Mouse (Mus musculus): Measurements from ENCODE around the gene Ankrd33.

Ankrd33 gene

DNA sequence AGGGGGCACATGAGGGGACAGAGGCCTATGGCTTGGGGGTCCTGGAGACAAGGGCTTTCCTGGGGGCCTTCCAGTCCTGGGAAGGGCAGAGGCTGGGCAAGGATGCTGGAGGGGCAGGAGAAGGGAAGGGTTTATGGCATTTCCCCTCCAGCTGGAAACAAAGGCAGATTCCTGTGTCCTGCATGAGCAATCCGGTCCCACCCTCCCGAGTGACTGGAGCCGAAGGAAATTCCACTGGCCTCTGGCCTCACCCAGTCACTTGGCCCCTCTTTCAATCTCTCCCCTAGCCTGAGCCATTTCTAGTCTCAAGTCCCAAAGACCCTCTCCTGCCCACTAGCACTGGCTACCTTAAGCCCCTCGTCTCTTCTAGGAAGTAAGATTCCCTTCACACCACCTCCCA is 7.6 kb downstream of the Ankrd33 start:
- DNase-seq (ENCODE audit: extremely low spot score), result no peak

- no peak for DNase-seq (ENCODE audit: extremely low spot score)
Measured at GRCm38 (mm10) chr15:101125561-101125960, 10.0 kb downstream of the Ankrd33 start.

- no peak for DNase-seq (ENCODE audit: extremely low spot score)
Measured at GRCm38 (mm10) chr15:101126876-101127544, 11.5 kb downstream of the Ankrd33 start.

DNA sequence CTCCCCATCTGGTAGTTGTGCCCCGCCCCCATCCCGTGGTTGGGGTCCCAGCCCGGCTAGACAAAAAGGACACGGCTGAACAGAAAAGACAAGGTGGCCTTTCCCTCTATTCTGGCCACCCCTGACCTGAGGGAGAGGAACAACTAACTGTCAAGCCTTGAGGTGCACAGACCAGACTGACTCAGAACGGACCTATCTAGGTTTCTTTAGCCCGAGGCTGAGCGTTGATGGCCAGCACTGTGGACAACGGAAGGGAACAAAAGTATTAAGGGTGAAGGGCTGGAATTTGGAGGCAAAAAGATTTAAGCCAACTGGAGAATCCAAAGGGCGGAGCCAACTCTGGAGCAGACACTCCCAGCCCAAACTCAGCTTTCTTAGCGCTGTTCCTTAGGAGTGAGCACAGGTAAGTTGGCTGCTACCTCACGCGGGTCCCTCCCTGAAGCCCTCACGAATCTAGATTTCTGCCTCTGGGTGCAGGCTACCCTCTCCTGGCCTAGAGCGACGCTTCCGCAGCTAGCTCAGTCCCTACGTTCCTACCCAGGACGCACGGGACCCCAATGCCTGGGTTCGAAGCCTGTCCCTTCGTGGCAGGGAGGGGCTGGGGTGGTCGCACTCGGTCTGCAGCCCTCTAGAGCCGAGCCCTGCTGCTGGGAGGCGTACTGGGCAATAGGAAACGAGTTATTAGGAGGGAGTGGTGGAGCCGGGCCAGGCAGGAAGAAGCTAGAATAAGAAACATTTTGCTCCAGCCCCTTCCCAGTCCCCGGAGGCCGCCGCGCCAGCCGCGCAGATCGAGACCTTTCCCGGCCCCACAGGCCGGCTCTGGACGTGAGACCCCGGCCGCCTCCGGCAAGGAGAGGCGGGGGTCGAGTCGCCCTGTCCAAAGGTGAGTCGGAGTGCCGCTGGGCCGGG is 12.9 kb downstream of the Ankrd33 start, which contains the start of gene Acvrl1:
TSS of gene Acvrl1 (plus strand) at position 342 of the 909 bp plus-strand sequence.
- DNase-seq (ENCODE audit: extremely low spot score), result no peak

GRCm38 (mm10) chr15:101129412-101129811 is 13.9 kb downstream of the Ankrd33 start:
- DNase-seq (ENCODE audit: extremely low spot score), result no peak

- no peak for DNase-seq (ENCODE audit: extremely low spot score)
Measured at GRCm38 (mm10) chr15:101131498-101131897, 15.9 kb downstream of the Ankrd33 start.

DNA sequence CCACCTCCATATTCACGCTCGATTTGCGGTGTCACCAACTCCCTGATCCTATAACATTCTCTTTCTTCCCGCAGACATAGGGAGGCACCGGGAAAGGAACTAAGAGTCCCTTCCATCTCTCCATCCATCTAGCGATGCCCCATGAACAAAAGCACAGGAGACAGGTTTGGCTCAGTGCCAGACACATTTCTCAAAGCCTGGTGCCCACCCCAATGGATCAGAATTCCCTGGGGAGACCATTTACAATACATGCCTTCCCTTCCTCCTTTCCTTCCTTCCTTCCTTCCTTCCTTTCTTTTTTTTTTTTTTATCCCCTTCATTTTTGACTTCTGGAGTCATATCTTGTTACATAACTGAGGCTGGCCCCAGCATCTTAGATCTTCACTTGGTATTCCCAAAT is 16.5 kb downstream of the Ankrd33 start:
- no peak for DNase-seq (ENCODE audit: extremely low spot score)

GRCm38 (mm10) chr15:101132761-101133160 is 17.2 kb downstream of the Ankrd33 start:
- DNase-seq (ENCODE audit: extremely low spot score), result no peak

DNA sequence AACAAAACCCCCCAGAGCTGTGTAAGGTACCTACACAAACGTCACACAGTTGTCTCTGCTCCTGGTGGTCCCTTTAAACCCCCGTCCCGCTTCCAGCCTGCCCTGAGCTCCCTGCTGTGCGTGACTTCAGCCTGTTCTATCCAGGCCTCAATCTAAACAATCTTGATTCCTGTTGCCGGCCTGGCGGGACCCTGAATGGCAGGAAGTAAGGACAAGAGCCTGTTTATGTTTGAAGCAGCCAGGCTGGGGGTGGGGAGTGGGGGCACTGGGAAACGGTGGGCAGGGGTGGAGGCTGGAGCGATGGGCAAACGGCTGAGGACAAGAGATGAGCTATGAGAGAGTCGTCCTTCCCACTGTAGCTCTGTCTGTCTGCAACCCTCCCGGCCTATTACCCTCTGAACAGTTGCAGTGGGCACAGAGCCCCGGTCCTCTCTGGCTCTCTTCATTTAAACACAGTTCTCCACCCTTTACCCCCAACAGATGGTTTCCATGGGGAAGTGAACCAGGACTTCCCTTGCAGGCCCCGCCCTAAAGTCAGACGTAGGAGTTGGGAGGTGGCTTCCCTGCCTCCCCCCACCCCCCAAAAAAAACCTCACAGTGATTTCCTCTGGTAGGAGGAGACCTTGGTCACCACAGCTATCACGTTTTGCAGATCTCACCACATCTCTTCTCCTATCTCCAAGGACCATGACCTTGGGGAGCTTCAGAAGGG is 18.6 kb downstream of the Ankrd33 start:
- peak; percentile 52 for DNase-seq (ENCODE audit: extremely low spot score)

GRCm38 (mm10) chr15:101135405-101135804 is 19.9 kb downstream of the Ankrd33 start:
- DNase-seq (ENCODE audit: extremely low spot score), result no peak

GRCm38 (mm10) chr15:101137455-101137854 is 21.9 kb downstream of the Ankrd33 start:
- DNase-seq (ENCODE audit: extremely low spot score), result no peak

DNA sequence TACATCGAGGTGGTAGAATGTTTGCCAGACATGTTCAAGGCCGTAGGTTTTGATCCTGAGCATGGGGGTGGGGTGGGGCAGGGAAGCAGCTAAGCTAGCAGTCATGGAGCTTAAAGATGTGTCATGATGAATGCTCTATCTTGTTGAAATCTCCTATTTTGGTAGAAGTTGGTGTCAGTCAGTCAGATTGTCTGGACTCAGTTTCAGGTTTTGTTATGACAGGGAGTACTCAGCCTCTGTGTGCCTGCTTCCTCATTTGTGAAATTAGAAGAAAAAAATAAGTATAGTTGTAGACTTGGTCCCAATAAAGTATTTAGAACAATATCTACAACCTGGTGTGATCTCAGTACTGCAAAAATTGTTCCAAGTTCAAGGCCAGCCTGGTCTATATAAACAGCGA is 23.1 kb downstream of the Ankrd33 start:
- DNase-seq (ENCODE audit: extremely low spot score), result no peak

DNA sequence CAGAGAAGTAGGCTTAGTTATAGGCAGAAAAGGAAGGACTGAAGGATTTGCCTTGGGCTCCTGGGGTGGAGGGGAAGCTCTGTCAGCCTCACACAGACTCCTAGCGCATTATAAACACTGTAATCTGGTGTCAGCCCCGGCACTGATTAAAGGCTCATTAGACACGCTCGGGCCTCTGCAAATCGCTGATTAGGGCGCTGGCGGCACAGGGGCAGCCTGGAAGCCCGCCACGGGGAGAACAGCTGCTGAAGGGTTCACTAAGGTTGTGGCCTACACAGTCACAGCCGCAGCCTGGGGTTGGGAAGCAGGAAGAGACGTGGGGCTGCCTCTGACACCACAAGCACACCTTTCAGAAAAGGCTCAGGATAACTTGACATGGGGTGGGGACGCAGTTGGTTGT is 24.3 kb downstream of the Ankrd33 start:
- no peak for DNase-seq (ENCODE audit: extremely low spot score)

GRCm38 (mm10) chr15:101140587-101140986 is 25.0 kb downstream of the Ankrd33 start:
- no peak for DNase-seq (ENCODE audit: extremely low spot score)

GRCm38 (mm10) chr15:101141061-101141541 is 25.5 kb downstream of the Ankrd33 start:
- DNase-seq (ENCODE audit: extremely low spot score), result peak; percentile 78

GRCm38 (mm10) chr15:101142672-101143071 is 27.1 kb downstream of the Ankrd33 start:
- no peak for DNase-seq (ENCODE audit: extremely low spot score)

- DNase-seq (ENCODE audit: extremely low spot score), result no peak
Measured at GRCm38 (mm10) chr15:101143494-101143893, 27.9 kb downstream of the Ankrd33 start.

DNA sequence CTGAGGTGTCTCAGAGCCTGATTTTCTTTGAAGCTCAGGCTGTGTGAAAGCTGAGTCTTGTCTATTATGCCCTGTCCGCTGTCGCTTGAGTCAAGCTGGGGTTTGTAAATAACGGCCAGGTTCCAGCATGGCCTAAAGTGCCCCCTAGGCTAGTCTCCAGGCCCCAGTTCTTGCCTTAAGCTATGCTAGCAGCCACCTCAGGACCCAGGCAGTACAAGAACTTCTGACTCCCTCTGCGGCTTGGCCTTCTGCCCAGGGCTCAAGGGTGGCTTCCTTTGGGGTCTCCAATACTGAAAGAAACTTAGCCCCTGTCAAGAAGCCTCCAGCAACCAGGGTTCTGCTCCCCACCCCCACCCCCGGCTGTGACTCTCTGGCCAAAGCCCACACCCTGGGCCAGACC is 28.6 kb downstream of the Ankrd33 start:
- no peak for DNase-seq (ENCODE audit: extremely low spot score)

GRCm38 (mm10) chr15:101144779-101145178 is 29.2 kb downstream of the Ankrd33 start:
- DNase-seq (ENCODE audit: extremely low spot score), result no peak

- peak; percentile 95 for DNase-seq (ENCODE audit: extremely low spot score)
Measured at GRCm38 (mm10) chr15:101145424-101146099, 30.0 kb downstream of the Ankrd33 start.

Data from embryo, embryonic 9.5 days (tissue).